Mouse (Mus musculus) intestine, postnatal 0 days (tissue): ENCODE measurements around the gene Prorsd1. TPM values are rescaled to one million over a fixed set of nuclear protein-coding genes. Genes with fewer than 3 reads are reported as not detected.

Experiments used
- ATAC-seq: fragments of 200-750 bp; cut with Nextera tagmentation; 2 replicates; pipeline ENCODE4 v1.8.0; 2017; ENCODE audit warnings: mild to moderate bottlenecking, moderate TSS enrichment, moderate library complexity
- H3K27ac ChIP-seq: fragments of 300-500 bp; sonication (generic); 2 replicates; pipeline ENCODE4 v1.5.1; 2014; ENCODE audit warnings: mild to moderate bottlenecking, low read depth, low read length, moderate library complexity
- H3K27me3 ChIP-seq: fragments of 300-500 bp; sonication (generic); replicated peaks from 2 replicates; pipeline ENCODE4 v1.6.1; 2014; ENCODE audit warnings: low read length, mixed read lengths; ENCODE audit not compliant: control insufficient read depth, insufficient read depth
- H3K36me3 ChIP-seq: fragments of 300-500 bp; sonication (generic); 2 replicates; pipeline ENCODE4 v1.6.1; 2014; ENCODE audit warnings: mild to moderate bottlenecking, moderate library complexity; ENCODE audit not compliant: control insufficient read depth, insufficient read depth
- H3K4me1 ChIP-seq: fragments of 300-500 bp; sonication (generic); replicated peaks from 2 replicates; pipeline ENCODE4 v1.6.1; 2014; ENCODE audit warnings: antibody characterized with exemption, low read length, mixed read lengths; ENCODE audit not compliant: control insufficient read depth, insufficient read depth
- H3K4me2 ChIP-seq: fragments of 300-500 bp; sonication (generic); replicated peaks from 2 replicates; pipeline ENCODE4 v1.6.1; 2014; ENCODE audit warnings: low read depth, mild to moderate bottlenecking, moderate library complexity
- H3K4me3 ChIP-seq: fragments of 300-500 bp; sonication (generic); 2 replicates; pipeline ENCODE4 v1.5.1; 2014; ENCODE audit warnings: low read depth, low read length
- H3K9ac ChIP-seq: fragments of 300-500 bp; sonication (generic); 2 replicates; pipeline ENCODE4 v1.6.1; 2014; ENCODE audit warnings: mild to moderate bottlenecking, low read depth, low read length
- H3K9me3 ChIP-seq: fragments of 300-500 bp; sonication (generic); 2 replicates; pipeline ENCODE4 v1.6.1; 2016; ENCODE audit warnings: mixed run types; ENCODE audit not compliant: control insufficient read depth
- CTCF ChIP-seq: sonication (generic); IDR thresholded peaks from 2 replicates; pipeline ENCODE4 v1.5.1; 2016; ENCODE audit warnings: low read depth, mild to moderate bottlenecking, control low read depth, antibody characterized with exemption, moderate library complexity
- whole genome bisulfite sequencing: fragments of 180-500 bp; shearing (Covaris S2); extraction: QIAGEN DNeasy Blood & Tissue Kit; methylation state at CpG from one replicate; pipeline ENCODE4 v1.1.7; 2014; 5-methylcytosine and 5-hydroxymethylcytosine counted together
- polyA plus RNA-seq: library from polyadenylated mRNA; unstranded; fragments of >200 nt; fragmentation: Nextera tagmentation; extraction: Ambion mirVana; gene quantifications from 2 replicates; pipeline ENCODE4 v1.2.1, GENCODE M21; 2015

The Prorsd1 gene
- polyA plus RNA-seq, 1 experiment from 2014 or later, result 19.2 TPM

GRCm38 (mm10) chr11:29503948-29504893, 10.6 kb downstream of the Prorsd1 start:
- peaks cover 8% of the 10 kb centered on the region; the same call in 1 of the 2 replicates for H3K36me3 ChIP-seq
- no peak overlapping the region for H3K9ac ChIP-seq
- no peak overlapping the region for H3K4me2 ChIP-seq
- H3K27me3 ChIP-seq, result no peaks in the 10 kb centered on the region
- TF ChIP-seq CTCF, result no peak
- no peak overlapping the region for H3K4me3 ChIP-seq
- H3K4me1 ChIP-seq, result no peaks in the 10 kb centered on the region
- no peak overlapping the region for H3K27ac ChIP-seq
- WGBS, result 85% methylated on average over 10 of the region's 10 CpGs
- ATAC-seq, result no peak
- H3K9me3 ChIP-seq, result no peaks in the 10 kb centered on the region

DNA sequence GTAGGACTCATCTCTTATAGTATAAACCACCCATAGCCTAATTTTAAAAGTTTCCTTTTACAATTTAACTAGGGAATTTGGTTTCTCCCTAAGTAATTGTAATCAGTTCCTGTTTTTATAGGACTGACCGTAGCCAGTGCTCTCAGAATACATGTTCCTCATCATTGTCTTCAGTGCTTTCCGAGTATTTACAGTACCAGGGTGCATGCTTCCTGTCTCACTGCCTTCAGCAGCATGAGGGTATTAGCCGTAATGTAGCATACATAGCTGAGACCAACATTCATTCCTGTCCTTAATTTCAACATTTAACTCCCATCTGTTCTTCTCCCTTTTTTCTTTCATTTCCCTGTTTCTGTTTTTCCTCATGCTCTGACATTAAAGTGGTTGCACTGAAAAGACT, 17.9 kb downstream of the Prorsd1 start:
- H3K4me3 ChIP-seq, result no peak overlapping the region
- H3K27me3 ChIP-seq, result no peaks in the 10 kb centered on the region
- no peaks in the 10 kb centered on the region for H3K9me3 ChIP-seq
- H3K9ac ChIP-seq, result no peak overlapping the region
- H3K27ac ChIP-seq, result no peak overlapping the region
- no peaks in the 10 kb centered on the region for H3K4me1 ChIP-seq
- no peak for ATAC-seq
- 75% methylated on average over 3 of the region's 3 CpGs for WGBS
- TF ChIP-seq CTCF, result no peak
- no peaks in the 10 kb centered on the region for H3K36me3 ChIP-seq
- H3K4me2 ChIP-seq, result no peak overlapping the region

GRCm38 (mm10) chr11:29493135-29493534, 21.7 kb downstream of the Prorsd1 start:
- Histone ChIP-seq H3K27ac (no peak overlapping the region), H3K4me1 (no peaks in the 10 kb centered on the region), H3K27me3 (no peaks in the 10 kb centered on the region), H3K9me3 (no peaks in the 10 kb centered on the region), H3K4me3 (no peak overlapping the region), H3K9ac (no peak overlapping the region), H3K36me3 (no peaks in the 10 kb centered on the region; the same call in 1 of the 2 replicates), H3K4me2 (no peak overlapping the region)
- 90% methylated on average over 1 of the region's 1 CpGs for WGBS
- no peak for ATAC-seq
- no peak for TF ChIP-seq CTCF

DNA sequence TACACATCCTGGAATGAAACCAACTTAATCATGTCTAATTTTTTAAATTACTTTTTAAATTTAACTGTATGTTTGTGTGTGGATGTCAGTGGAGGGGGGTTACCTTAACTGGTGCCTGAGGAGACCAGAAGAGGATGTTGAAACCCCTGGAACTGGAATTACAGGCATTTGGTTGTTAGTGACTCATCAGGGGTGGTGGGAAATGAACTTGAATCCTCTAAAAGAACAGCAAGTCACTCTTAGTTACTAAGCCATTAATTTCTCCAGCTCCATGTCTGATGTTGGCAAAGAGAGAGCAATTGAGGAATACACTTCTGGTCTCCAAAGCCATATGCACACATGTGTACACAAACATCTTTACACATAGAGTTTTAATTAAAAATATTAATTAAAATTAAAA, 40.2 kb downstream of the Prorsd1 start:
- no peak for ATAC-seq
- TF ChIP-seq CTCF, result no peak
- Histone ChIP-seq H3K27ac (no peak overlapping the region), H3K9me3 (no peaks in the 10 kb centered on the region), H3K9ac (no peak overlapping the region), H3K4me2 (no peak overlapping the region), H3K4me1 (no peaks in the 10 kb centered on the region), H3K27me3 (no peaks in the 10 kb centered on the region), H3K4me3 (no peak overlapping the region), H3K36me3 (no peaks in the 10 kb centered on the region)

Other genes starting within 250 kb of the Prorsd1 start
- 6.6 and 6.9 TPM in 2 replicates for gene Ccdc88a, start 141.4 kb downstream of the Prorsd1 start, polyA plus RNA-seq
- gene Mtif2, start 11.4 kb upstream of the Prorsd1 start, polyA plus RNA-seq, result 19.9 and 30.0 TPM in 2 replicates
- gene Clhc1, start 32.9 kb upstream of the Prorsd1 start, polyA plus RNA-seq, result 0.20 TPM in 1 of 2 replicates, not detected in the other
- 769 and 795 TPM in 2 replicates for gene Rps27a, start 33.1 kb upstream of the Prorsd1 start, polyA plus RNA-seq
- 99.9 and 102 TPM in 2 replicates for gene Rtn4, start 177.9 kb upstream of the Prorsd1 start, polyA plus RNA-seq